Mouse (Mus musculus): Measurements from ENCODE around the gene Dlk1. TPM values are rescaled to one million over a fixed set of nuclear protein-coding genes. Genes with fewer than 3 reads are reported as not detected.

The Dlk1 gene
- 487 and 492 TPM in 2 replicates for polyA plus RNA-seq (2015; fragmentation: Nextera tagmentation; extraction: Ambion mirVana)

DNA sequence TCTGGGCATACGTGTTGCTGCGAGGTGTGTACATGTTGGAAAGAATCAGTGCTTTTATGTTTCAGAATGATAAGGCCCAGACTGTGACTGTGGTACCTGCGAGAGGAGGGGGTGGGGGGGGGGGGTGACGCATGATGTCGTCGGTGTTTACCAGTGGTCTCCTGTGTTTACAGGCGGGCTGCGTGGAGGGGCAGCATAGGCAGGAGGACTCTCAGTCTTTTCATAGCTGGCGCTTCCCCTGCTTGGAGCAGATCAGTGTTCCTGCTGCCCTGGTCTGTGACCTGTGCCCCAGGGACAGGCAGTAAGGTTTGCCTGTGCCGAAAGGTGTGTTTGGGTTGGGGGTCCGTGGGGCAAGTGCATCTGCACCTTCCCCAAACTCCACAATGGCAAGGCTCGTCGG is at the start of gene Dlk1:
Gene Dlk1, plus strand, starts transcription at position 232 of the 400 bp plus-strand sequence.
- Histone ChIP-seq H3K36me3 (no peaks in the 10 kb centered on the region), H3K9ac (peak within 1 kb of the TSS; percentile 50), H3K4me3 (replicated peaks) (peak within 1 kb of the TSS; percentile 51), H3K27me3 (replicated peaks) (peaks cover 42% of the 10 kb centered on the region), H3K9me3 (no peaks in the 10 kb centered on the region), H3K27ac (peak within 1 kb of the TSS; percentile 68; the same call in 1 of the 2 replicates), H3K4me2 (peak within 1 kb of the TSS; percentile 83), H3K4me1 (peaks cover 43% of the 10 kb centered on the region)
- WGBS, result 20% methylated on average over 13 of the region's 13 CpGs
- ATAC-seq (ENCODE audit: insufficient read depth, low FRiP score, low read depth), result no peak

DNA sequence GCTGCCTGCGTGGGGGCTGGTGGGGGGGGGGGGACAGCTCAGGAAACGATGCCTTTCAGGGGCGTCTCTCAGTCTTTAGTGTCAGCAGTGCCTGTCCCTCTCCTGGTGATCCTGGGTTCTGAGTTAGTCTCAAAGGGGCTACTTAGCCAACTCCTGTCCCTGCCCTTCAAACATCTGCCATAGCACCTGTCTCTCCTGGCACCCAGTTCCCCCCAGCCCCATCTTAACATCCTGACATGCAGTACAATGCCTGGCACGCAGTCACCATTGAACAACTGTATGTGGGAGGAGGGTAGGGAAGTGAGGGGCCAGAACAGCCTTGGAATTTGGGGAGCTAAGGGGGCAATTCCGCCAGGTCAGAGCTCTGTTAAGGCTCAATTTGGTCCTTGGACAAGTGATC is 49.7 kb upstream of the Dlk1 start:
- no peak overlapping the region for H3K4me2 ChIP-seq
- peaks cover 68% of the 10 kb centered on the region for H3K4me1 ChIP-seq
- 44% methylated on average over 5 of the region's 5 CpGs for WGBS
- no peaks in the 10 kb centered on the region for H3K9me3 ChIP-seq
- no peaks in the 10 kb centered on the region for H3K27me3 ChIP-seq (replicated peaks)
- H3K9ac ChIP-seq, result no peak overlapping the region
- H3K4me3 ChIP-seq (replicated peaks), result no peak overlapping the region
- H3K27ac ChIP-seq, result peak overlapping the region; percentile 87
- no peaks in the 10 kb centered on the region for H3K36me3 ChIP-seq
- ATAC-seq (ENCODE audit: insufficient read depth, low FRiP score, low read depth), result no peak

DNA sequence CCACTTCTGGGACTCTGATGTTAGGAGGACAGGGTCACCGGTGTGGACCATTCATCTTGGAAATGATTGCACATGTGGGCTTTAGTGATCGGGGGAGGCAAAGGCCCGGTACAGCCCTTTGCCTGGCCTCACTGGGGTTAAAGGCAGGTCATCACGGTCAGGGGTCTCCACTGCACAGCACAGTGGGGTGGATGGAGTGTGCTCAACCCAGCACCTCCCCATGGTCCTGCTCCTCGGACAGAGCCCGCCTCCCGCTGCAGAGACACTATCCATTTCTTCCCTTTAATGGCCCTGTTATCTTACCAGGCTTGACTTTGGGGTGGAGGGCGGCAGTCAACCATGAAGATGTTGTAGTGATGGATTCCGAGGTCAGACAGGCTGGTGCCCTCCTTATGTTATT is 48.9 kb upstream of the Dlk1 start:
- Histone ChIP-seq H3K4me1 (peaks cover 65% of the 10 kb centered on the region), H3K4me2 (no peak overlapping the region), H3K4me3 (replicated peaks) (no peak overlapping the region), H3K9ac (no peak overlapping the region), H3K27me3 (replicated peaks) (no peaks in the 10 kb centered on the region), H3K9me3 (no peaks in the 10 kb centered on the region), H3K27ac (peak overlapping the region; percentile 87), H3K36me3 (no peaks in the 10 kb centered on the region)
- WGBS, result 62% methylated on average over 9 of the region's 9 CpGs
- no peak for ATAC-seq (ENCODE audit: insufficient read depth, low FRiP score, low read depth)

DNA sequence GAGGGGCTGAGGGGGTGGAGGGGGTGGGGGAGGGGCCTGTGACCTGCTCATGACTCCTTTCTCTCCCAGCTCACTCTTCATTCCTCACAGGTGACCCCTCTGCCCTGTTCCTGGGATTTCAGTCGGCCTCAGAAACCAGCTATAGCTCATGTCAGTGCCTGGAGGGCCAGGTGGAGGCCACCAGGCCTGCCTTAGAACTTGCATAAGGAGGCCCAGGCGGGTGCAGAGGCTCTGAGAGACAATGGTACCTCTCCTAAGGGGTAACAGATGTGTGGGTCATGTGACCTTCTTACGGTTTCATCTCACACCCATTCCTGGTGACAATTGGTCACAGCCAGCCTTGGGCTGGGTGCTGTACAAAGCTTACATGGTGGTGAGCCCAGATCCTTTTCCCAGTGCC is 46.6 kb upstream of the Dlk1 start:
- H3K27ac ChIP-seq, result no peak overlapping the region
- 48% methylated on average over 3 of the region's 3 CpGs for WGBS
- H3K9me3 ChIP-seq, result no peaks in the 10 kb centered on the region
- H3K4me1 ChIP-seq, result peaks cover 63% of the 10 kb centered on the region
- no peaks in the 10 kb centered on the region for H3K36me3 ChIP-seq
- no peak overlapping the region for H3K9ac ChIP-seq
- no peak overlapping the region for H3K4me3 ChIP-seq (replicated peaks)
- H3K4me2 ChIP-seq, result no peak overlapping the region
- no peak for ATAC-seq (ENCODE audit: insufficient read depth, low FRiP score, low read depth)
- H3K27me3 ChIP-seq (replicated peaks), result no peaks in the 10 kb centered on the region

DNA sequence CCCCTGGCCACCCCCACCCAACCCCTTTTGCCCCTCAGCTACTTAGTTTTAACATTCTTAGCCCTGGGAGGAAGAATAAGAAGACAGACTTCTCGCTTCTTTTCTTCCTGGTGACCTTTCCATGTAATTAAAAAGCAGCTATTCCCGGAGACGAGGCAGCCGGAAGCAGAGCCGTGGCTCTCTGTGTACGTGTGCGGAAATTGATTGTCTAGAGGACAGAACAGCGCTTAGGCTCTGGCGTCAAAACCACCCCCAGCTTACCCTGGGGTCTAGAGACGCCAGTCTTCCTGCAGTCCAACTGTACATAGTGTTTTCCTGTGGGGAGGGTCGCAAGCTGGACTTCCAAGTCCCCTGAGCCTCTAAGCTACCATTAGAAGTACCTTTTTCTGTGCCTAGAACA is 41.9 kb upstream of the Dlk1 start:
- ATAC-seq (ENCODE audit: insufficient read depth, low FRiP score, low read depth), result no peak; the same call in 1 of the 2 replicates
- H3K36me3 ChIP-seq, result no peaks in the 10 kb centered on the region
- no peak overlapping the region for H3K9ac ChIP-seq
- H3K9me3 ChIP-seq, result no peaks in the 10 kb centered on the region
- H3K27me3 ChIP-seq (replicated peaks), result no peaks in the 10 kb centered on the region
- H3K4me2 ChIP-seq, result no peak overlapping the region
- 22% methylated on average over 11 of the region's 11 CpGs for WGBS
- H3K4me3 ChIP-seq (replicated peaks), result no peak overlapping the region
- peaks cover 60% of the 10 kb centered on the region for H3K4me1 ChIP-seq
- H3K27ac ChIP-seq, result peak overlapping the region; percentile 95

DNA sequence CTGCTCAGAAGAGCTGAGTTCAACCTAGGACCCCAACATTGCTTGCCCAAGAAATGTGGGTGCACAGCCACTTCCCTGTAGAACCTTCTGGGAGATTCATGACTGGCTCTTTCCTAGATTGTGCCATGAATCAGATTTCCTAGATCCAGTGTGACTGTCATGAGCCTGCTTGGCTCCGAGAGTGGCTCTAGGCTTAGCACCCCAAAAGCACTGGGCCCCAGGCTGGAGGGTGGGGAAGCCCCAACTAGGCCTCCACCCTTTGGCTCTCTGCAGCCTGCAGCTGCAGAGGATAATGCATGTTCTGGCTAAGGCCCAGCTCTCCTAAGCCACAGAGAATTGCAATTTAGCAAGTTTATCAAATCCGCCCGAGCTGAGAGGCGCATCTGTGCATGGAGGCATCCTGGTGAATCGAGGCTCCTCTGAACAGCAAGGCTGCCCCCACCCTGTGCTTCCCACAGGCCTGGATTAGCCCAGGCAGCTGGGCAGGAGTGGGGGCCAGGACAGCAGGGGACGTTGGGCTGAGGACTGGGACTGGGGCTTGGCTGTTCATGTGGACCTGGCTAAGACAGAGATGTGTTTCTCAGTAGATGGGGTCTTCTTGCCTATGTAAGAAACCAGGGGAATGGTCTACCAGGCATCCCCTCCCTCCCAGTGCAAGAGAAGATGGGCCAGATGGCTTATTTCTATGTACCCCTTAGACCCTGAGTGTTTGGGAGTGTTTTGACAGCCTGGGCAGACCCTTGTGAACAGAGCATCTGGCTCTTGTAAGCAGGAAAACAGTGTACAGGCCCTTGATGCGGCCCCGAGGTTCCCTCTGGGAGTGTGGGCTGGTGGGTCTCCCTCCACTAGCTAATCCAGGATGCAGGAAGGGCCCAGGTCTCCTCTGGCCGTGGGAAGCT is 41.2 kb upstream of the Dlk1 start:
- no peak overlapping the region for H3K4me2 ChIP-seq
- peak overlapping the region; percentile 95 for H3K27ac ChIP-seq
- no peaks in the 10 kb centered on the region for H3K9me3 ChIP-seq
- no peak overlapping the region for H3K9ac ChIP-seq
- 38% methylated on average over 9 of the region's 9 CpGs for WGBS
- no peak overlapping the region for H3K4me3 ChIP-seq (replicated peaks)
- H3K27me3 ChIP-seq (replicated peaks), result no peaks in the 10 kb centered on the region
- H3K4me1 ChIP-seq, result peaks cover 61% of the 10 kb centered on the region
- ATAC-seq (ENCODE audit: insufficient read depth, low FRiP score, low read depth), result peak; percentile 53
- H3K36me3 ChIP-seq, result no peaks in the 10 kb centered on the region

DNA sequence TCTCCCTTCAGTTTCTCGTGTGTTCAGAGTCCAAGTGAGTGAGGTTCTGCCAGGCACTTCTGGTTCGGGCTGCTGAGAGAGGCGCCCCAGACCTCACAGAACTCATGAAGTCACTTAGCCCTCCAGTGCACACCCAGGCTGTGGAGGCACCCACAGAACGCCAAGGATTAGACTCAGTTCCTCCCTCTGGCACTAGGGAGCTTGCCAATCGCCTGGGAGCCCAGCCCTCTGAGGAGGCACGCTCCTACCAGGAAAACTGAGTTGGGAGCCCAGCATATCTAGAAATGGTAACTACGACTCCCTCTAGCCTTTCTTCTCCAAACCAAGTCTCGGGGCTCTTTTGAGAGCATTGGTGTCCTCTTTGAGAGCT is 40.6 kb upstream of the Dlk1 start:
- no peak overlapping the region for H3K4me2 ChIP-seq
- no peak overlapping the region for H3K4me3 ChIP-seq (replicated peaks)
- no peaks in the 10 kb centered on the region for H3K36me3 ChIP-seq
- no peaks in the 10 kb centered on the region for H3K27me3 ChIP-seq (replicated peaks)
- H3K27ac ChIP-seq, result peak overlapping the region; percentile 95
- 43% methylated on average over 8 of the region's 8 CpGs for WGBS
- no peaks in the 10 kb centered on the region for H3K9me3 ChIP-seq
- H3K4me1 ChIP-seq, result peaks cover 67% of the 10 kb centered on the region
- 0 out of 2 replicates have a peak, but pooled peaks have one; percentile 0 for ATAC-seq (ENCODE audit: insufficient read depth, low FRiP score, low read depth)
- no peak overlapping the region for H3K9ac ChIP-seq

DNA sequence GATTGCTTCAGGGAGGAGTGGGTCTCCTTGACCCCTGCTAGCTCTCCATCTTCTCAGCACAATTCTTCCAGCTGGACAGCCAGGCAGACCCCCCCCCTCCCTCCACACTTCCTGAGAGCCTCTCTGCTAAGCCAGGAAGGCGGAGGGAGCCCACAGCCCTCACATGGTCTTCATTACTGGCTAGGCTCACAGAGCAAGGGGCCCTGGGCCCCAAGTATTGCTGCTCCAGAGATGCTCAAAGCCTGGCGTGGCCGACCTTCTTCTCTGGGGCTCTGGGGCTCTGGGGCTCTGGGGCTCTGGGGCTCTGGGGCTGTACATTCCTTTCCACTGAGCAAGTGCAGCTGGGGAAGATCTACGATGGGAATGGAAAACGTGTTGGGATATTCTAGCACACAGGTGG is 39.9 kb upstream of the Dlk1 start:
- Histone ChIP-seq H3K4me3 (replicated peaks) (no peak overlapping the region), H3K27ac (peak overlapping the region; percentile 95), H3K27me3 (replicated peaks) (no peaks in the 10 kb centered on the region), H3K4me1 (peaks cover 69% of the 10 kb centered on the region), H3K4me2 (no peak overlapping the region), H3K36me3 (no peaks in the 10 kb centered on the region), H3K9me3 (no peaks in the 10 kb centered on the region), H3K9ac (no peak overlapping the region)
- peak; percentile 29; the same call in 1 of the 2 replicates for ATAC-seq (ENCODE audit: insufficient read depth, low FRiP score, low read depth)
- 22% methylated on average over 5 of the region's 5 CpGs for WGBS

DNA sequence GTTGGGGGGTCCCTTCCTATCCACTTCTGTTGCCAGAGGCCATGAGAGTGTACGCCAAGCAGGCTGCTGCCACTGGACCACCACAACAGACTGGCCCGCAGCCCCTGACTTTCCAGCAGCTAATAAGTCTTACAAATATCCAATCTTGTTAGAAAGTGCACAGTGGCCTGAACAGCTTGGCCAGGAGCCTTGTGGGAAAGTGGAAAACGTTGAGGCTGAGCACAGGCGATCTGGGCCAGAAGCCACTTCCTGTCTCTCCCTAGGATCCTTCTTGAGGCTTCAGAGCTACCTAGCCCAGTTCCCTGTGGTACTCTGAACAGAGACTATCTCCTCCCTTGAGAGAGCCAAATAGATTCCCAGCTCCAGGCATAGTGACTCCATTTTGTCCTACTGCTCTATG is 39.3 kb upstream of the Dlk1 start:
- no peak for ATAC-seq (ENCODE audit: insufficient read depth, low FRiP score, low read depth)
- Histone ChIP-seq H3K4me1 (peaks cover 75% of the 10 kb centered on the region), H3K27me3 (replicated peaks) (no peaks in the 10 kb centered on the region), H3K4me2 (no peak overlapping the region), H3K27ac (peak overlapping the region; percentile 95), H3K36me3 (no peaks in the 10 kb centered on the region), H3K9me3 (no peaks in the 10 kb centered on the region), H3K4me3 (replicated peaks) (no peak overlapping the region), H3K9ac (no peak overlapping the region)
- 63% methylated on average over 4 of the region's 4 CpGs for whole genome bisulfite sequencing

DNA sequence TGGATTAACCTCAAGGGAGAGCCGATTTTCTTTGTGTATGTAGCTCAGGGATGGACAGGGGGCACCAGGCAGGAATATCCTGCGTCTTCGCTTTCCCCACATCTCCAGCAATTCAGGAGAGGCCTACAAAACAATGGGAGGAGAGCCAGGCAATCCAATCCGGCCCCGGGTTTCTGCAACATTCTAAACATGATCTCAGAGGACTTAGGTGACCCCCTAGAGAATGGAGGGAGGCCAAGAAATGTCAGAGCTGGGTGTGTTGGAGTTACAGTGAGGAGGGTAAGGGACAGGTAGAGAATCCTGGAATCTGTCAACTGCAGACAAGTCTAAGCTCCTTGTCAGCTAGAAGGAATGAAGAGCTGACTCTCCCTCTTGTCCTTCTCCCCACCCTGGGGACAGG is 35.9 kb upstream of the Dlk1 start:
- Histone ChIP-seq H3K4me2 (no peak overlapping the region), H3K4me3 (replicated peaks) (no peak overlapping the region), H3K27ac (peak overlapping the region; percentile 96), H3K9ac (no peak overlapping the region), H3K9me3 (no peaks in the 10 kb centered on the region), H3K36me3 (no peaks in the 10 kb centered on the region), H3K4me1 (peaks cover 58% of the 10 kb centered on the region), H3K27me3 (replicated peaks) (no peaks in the 10 kb centered on the region)
- no peak for ATAC-seq (ENCODE audit: insufficient read depth, low FRiP score, low read depth)
- WGBS, result 61% methylated on average over 5 of the region's 5 CpGs

DNA sequence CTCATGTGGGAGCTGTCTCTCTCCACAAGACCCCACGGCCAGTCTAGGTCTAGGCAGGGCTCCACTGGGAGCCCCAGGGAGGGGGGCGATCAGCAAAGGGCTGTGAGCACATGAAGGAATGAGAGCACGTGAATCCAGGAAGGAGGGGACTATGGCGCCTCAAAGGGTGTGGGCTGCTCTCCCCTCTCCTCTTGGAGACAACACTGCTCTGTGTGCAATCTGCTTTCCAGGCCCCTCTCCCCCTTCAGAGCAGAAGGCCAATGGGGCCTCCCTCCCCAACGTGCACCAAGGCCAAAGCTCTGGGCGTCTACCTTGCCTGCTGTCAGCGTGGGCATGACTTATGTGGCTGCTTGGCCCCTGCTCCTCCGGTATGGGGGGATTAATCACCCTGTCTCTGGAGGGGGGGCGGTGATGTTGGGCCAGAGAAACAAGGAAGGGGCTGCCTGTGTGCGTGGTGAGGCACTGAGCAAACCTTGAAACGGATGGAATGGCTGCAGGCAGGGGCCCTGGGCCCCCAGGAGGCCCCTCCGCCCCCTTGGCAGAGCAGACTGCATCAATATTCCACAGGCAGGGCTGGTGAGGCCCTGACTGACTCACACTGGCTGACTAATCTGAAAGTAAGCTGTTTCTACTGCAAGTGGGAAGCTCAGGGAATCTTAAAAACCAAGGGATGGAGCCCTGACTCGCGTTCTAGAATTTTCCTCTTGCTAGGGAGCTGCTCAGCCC is 35.0 kb upstream of the Dlk1 start:
- Histone ChIP-seq H3K4me1 (peaks cover 51% of the 10 kb centered on the region), H3K36me3 (no peaks in the 10 kb centered on the region), H3K4me3 (replicated peaks) (no peak overlapping the region), H3K27ac (peak overlapping the region; percentile 96), H3K27me3 (replicated peaks) (no peaks in the 10 kb centered on the region), H3K4me2 (peak overlapping the region; percentile 28), H3K9ac (no peak overlapping the region), H3K9me3 (no peaks in the 10 kb centered on the region)
- peak; percentile 88 for ATAC-seq (ENCODE audit: insufficient read depth, low FRiP score, low read depth)
- 12% methylated on average over 14 of the region's 14 CpGs for WGBS

DNA sequence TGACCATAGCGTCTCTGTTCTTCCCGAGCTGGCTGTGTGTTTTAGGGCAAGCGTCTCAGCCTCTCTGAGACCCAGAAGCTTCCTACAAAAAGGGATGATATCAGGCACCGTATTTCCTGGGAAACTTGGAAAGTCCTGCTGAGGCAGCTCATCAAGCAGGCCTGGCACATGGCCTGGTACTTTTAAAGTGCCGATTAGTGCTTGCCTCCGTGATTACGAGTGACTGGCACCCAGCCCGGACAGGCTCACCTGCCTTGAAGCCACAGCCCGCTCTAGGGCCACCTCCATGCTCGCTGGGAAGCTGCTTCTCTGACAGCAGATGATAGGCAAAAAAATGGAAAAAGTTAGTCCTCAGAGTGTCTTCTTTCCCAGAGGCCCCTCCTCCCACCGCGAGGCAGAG is 32.6 kb upstream of the Dlk1 start:
- 0 out of 2 replicates have a peak overlapping the region, but pooled peaks have one; percentile 2 for H3K27ac ChIP-seq
- no peaks in the 10 kb centered on the region for H3K9me3 ChIP-seq
- peaks cover 50% of the 10 kb centered on the region for H3K4me1 ChIP-seq
- WGBS, result 59% methylated on average over 12 of the region's 12 CpGs
- H3K36me3 ChIP-seq, result no peaks in the 10 kb centered on the region
- H3K27me3 ChIP-seq (replicated peaks), result no peaks in the 10 kb centered on the region
- H3K4me2 ChIP-seq, result no peak overlapping the region
- no peak for ATAC-seq (ENCODE audit: insufficient read depth, low FRiP score, low read depth)
- no peak overlapping the region for H3K4me3 ChIP-seq (replicated peaks)
- no peak overlapping the region for H3K9ac ChIP-seq

Measured in stomach, embryonic 15.5 days (tissue).